Mouse (Mus musculus) thymus, adult 2 months (tissue): Measurements from ENCODE around the gene Adgrl4. TPM values are rescaled to one million over a fixed set of nuclear protein-coding genes. Genes with fewer than 3 reads are reported as not detected.

Source experiments
- DNase-seq: peaks from one replicate; pipeline ENCODE4 v3.0.0; 2021
- H3K27ac ChIP-seq: fragments of 200-500 bp; 2 replicates; pipeline ENCODE4 v1.5.1; 2012; ENCODE audit warnings: low read length, control low read depth; ENCODE audit not compliant: control insufficient read depth, insufficient read depth
- H3K27me3 ChIP-seq: fragments of 200-500 bp; 2 replicates; pipeline ENCODE4 v1.6.1; 2012; ENCODE audit warnings: mild to moderate bottlenecking, low read length, moderate library complexity, mixed read lengths; ENCODE audit not compliant: control insufficient read depth, insufficient read depth
- H3K36me3 ChIP-seq: fragments of 200-500 bp; 2 replicates; pipeline ENCODE4 v1.6.1; 2012; ENCODE audit warnings: mild to moderate bottlenecking, low read length, moderate library complexity; ENCODE audit not compliant: control insufficient read depth, insufficient read depth
- H3K4me1 ChIP-seq: fragments of 200-500 bp; replicated peaks from 2 replicates; pipeline ENCODE4 v1.6.1; 2012; ENCODE audit warnings: low read length; ENCODE audit not compliant: control insufficient read depth, insufficient read depth
- H3K4me3 ChIP-seq: fragments of 200-500 bp; 2 replicates; pipeline ENCODE4 v1.5.1; 2012; ENCODE audit warnings: mild to moderate bottlenecking, low read length, control low read depth, moderate library complexity; ENCODE audit not compliant: control insufficient read depth, insufficient read depth
- CTCF ChIP-seq: fragments of 200-500 bp; IDR thresholded peaks from 2 replicates; pipeline ENCODE4 v1.5.1; 2012; ENCODE audit warnings: mild to moderate bottlenecking, control low read depth, low read length, moderate library complexity, borderline replicate concordance; ENCODE audit not compliant: control insufficient read depth, poor library complexity, insufficient read depth; ENCODE audit errors: extremely low read depth
- POLR2A ChIP-seq: fragments of 200-500 bp; IDR thresholded peaks from 2 replicates; pipeline ENCODE4 v1.6.1; 2012; ENCODE audit warnings: mild to moderate bottlenecking, low read length, control low read depth, moderate library complexity; ENCODE audit not compliant: control insufficient read depth, poor library complexity, insufficient read depth; ENCODE audit errors: extremely low read depth
- WGBS: fragments of 180-500 bp; shearing (Covaris S2); methylation state at CpG from one replicate; pipeline ENCODE4 v1.1.7; 2018; 5-methylcytosine and 5-hydroxymethylcytosine counted together
- polyA plus RNA-seq: library from polyadenylated mRNA; depleted of rRNA; stranded (reverse); fragments of >200 nt; gene quantifications from 2 replicates; pipeline ENCODE4 v1.2.3, GENCODE M21; 2012

Gene Adgrl4
- polyA plus RNA-seq, 1 experiment = 2.5 TPM

DNA sequence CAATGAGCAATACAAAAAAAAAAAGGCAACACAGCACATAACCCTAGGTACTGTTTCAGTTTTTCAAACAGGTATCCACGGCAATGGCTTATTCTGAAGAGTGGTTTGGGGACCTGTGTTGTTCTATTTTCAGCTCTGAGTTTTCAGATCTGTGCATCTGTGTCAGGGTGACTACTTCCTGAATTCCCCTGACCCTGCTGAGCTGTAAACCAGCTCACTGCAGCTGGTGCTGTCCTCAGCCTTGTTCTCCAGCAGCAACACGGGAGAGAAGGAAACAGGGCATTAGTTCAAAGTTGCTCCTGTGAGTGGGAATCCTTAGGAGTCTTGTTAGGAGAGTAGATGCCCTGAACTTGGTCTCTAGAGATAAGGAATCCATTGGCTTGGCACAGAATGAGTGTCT lies 119.4 kb downstream of the Adgrl4 start:
- no peak for DNase-seq
- Histone ChIP-seq H3K27me3 (no peaks in the 10 kb centered on the region), H3K4me3 (no peak overlapping the region), H3K4me1 (no peaks in the 10 kb centered on the region), H3K27ac (no peak overlapping the region), H3K36me3 (no peaks in the 10 kb centered on the region)
- 9% methylated on average over 2 of the region's 2 CpGs for WGBS
- no peak for TF ChIP-seq CTCF
- TF ChIP-seq POLR2A = no peak

DNA sequence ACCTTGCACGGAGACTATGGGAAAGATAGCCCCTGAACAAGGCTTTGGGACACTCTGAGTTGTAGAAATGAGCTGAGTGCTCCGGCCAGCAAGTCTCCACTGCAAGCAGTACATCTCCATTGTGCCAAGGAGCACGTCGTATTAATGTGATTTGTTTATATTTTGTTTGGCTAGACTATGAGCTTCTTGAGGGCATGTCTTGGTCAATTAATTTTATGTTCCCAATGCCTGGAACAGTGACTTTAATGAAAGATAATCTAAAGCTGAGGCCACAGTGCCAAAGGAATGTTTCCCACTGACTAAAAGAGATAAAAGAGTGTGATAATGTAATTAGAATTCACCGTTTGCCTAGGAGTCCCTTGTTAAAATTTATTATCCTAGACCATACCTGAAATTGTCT lies 119.9 kb downstream of the Adgrl4 start:
- Histone ChIP-seq H3K4me3 (no peak overlapping the region), H3K4me1 (no peaks in the 10 kb centered on the region), H3K36me3 (no peaks in the 10 kb centered on the region), H3K27me3 (no peaks in the 10 kb centered on the region), H3K27ac (no peak overlapping the region)
- no peak for TF ChIP-seq CTCF
- no peak for TF ChIP-seq POLR2A
- DNase-seq = no peak
- WGBS = 82% methylated on average over 5 of the region's 5 CpGs

DNA sequence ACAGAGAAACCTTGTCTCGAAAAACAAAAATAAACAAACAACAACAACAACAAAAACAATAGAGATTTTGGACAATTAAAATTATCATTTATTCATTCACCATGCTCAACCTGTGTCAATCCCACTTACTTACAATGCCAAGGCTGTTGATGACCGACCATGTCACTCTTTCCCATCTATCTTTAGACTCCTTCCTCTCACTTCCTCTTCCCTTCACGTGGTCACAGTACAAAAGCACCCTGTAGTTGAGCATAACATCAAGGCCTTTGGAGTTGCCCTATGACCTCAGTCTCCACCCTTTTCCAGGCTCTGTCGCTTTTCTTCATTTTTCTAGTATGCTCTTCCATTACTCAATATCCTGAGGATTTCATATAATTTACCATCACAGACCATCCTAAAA lies 120.7 kb downstream of the Adgrl4 start:
- no peaks in the 10 kb centered on the region for H3K27me3 ChIP-seq
- WGBS = 69% methylated on average over 4 of the region's 4 CpGs
- no peak for TF ChIP-seq POLR2A

DNA sequence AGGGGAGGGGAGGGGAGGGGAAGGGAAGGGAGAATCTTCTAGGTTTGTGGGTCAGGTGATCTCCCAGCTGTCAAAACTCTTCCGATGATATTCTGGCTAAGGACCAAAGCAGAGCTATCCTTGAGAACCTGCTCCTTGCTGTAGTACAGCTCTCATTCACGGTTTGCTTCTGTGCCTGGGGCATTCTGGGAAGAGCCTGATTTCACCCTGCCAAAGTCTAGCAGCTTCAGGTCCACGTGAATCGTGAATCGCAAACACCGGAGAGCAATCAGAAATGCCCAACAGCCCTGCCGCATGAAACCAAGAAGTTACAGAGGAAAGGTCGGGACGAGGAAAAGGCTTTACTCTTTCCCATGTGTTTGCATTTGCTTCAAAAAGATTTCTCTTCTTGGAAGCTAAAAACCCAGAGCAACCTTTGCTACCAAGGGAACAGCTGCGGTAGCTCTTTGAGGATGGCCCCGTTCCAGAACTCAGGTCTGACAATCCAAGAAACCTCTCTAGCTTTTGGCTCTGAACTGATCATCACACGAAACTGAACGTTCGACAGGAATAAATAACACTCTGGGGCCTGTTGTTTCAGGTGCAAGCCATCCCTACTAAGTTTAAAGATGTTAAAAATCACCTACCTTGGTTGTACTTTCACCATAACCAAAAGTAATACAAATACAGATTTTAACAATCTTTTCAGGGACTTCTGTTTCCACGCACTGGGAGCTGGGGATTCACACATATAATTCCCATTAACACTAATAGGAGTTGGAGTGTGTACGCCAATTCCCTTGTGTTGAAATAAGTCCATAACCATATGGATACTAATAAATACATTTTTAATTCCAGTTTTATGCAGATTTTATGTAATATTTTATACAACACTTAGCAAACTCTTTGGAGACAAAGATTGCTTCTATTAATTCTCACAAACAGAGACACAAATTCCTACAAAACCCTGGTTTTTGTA lies 128.3 kb downstream of the Adgrl4 start:
- Histone ChIP-seq H3K27ac (no peak overlapping the region), H3K27me3 (no peaks in the 10 kb centered on the region), H3K36me3 (no peaks in the 10 kb centered on the region), H3K4me1 (no peaks in the 10 kb centered on the region), H3K4me3 (no peak overlapping the region)
- DNase-seq = no peak
- WGBS = 84% methylated on average over 16 of the region's 16 CpGs
- TF ChIP-seq CTCF (no peak), POLR2A (no peak)

More for the DNA sequence above, 120.7 kb downstream of the Adgrl4 start:
- Histone ChIP-seq H3K4me1 (no peaks in the 10 kb centered on the region), H3K27ac (no peak overlapping the region), H3K36me3 (no peaks in the 10 kb centered on the region), H3K4me3 (no peak overlapping the region)
- no peak for DNase-seq

- 66% methylated on average over 5 of the region's 5 CpGs for WGBS
- no peak for DNase-seq
- H3K36me3 ChIP-seq = no peaks in the 10 kb centered on the region
- no peak overlapping the region for H3K27ac ChIP-seq
- no peak overlapping the region for H3K4me3 ChIP-seq
- TF ChIP-seq CTCF (no peak), POLR2A (no peak)
- no peaks in the 10 kb centered on the region for H3K27me3 ChIP-seq
- no peaks in the 10 kb centered on the region for H3K4me1 ChIP-seq
These were observed 128.9 kb downstream of the Adgrl4 start for GRCm38 (mm10) chr3:151566629-151567028.

DNA sequence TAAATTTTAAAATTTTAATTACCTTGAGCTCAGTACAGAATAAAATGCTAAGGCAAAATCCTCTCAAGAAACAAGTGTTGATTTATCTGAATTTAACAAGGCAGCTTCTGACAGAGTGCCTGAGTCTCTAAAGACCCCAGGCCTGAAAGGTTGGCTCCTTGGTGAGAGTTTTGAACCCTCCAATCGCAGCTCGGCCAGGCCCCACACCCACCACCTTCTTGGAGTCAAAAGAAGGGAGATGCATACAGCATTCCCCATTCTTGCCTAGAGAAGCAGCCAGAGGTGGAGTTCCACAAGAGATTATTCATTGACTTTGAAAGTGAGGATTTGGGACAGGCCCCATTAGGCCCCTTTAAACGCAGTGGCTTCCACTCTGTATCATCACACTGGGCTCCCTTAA lies 129.9 kb downstream of the Adgrl4 start:
- no peaks in the 10 kb centered on the region for H3K36me3 ChIP-seq
- 85% methylated on average over 3 of the region's 3 CpGs for WGBS
- no peak for DNase-seq
- no peak overlapping the region for H3K4me3 ChIP-seq
- TF ChIP-seq POLR2A (no peak), CTCF (no peak)
- H3K27me3 ChIP-seq = no peaks in the 10 kb centered on the region
- no peaks in the 10 kb centered on the region for H3K4me1 ChIP-seq
- no peak overlapping the region for H3K27ac ChIP-seq

DNA sequence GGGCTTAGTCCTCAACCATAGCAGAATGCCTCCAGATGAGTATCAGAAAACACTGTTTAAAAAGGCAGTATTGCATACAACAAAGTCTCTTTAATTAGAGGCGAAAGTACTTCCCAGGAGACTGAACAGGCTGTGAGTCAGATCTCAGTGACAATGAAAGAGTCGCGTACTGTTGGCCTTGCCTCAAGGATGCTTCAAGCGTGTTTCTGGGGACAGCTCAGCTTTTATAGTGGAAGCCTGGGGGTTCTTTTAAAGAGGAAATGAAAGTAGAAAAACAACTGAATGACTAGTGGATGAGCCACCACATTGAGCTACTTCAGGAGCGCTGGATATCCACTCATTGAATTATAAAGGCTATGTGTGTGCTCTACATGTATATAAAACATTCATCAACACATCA lies 134.4 kb downstream of the Adgrl4 start:
- Histone ChIP-seq H3K4me1 (no peaks in the 10 kb centered on the region), H3K27ac (no peak overlapping the region), H3K4me3 (no peak overlapping the region), H3K27me3 (no peaks in the 10 kb centered on the region), H3K36me3 (no peaks in the 10 kb centered on the region)
- WGBS = 83% methylated on average over 5 of the region's 5 CpGs
- TF ChIP-seq POLR2A (no peak), CTCF (no peak)
- DNase-seq = no peak
